Mouse (Mus musculus) G1E (cell line): ENCODE measurements at regions not wholly inside any gene's neighbourhood (a gene's known extent, or its start where the extent isn't known, plus 50 kb on each side); places are given as distances from the start of the nearest gene placed in this dataset.

Experiments used
- CTCF ChIP-seq: IDR thresholded peaks from 2 replicates; pipeline ENCODE4 v1.5.1; 2012; ENCODE audit warnings: low read depth, low read length, inconsistent platforms, mixed read lengths
- GATA2 ChIP-seq: IDR thresholded peaks from 2 replicates; pipeline ENCODE4 v1.6.1; 2012; ENCODE audit warnings: low read depth, low read length, inconsistent platforms, borderline replicate concordance

DNA sequence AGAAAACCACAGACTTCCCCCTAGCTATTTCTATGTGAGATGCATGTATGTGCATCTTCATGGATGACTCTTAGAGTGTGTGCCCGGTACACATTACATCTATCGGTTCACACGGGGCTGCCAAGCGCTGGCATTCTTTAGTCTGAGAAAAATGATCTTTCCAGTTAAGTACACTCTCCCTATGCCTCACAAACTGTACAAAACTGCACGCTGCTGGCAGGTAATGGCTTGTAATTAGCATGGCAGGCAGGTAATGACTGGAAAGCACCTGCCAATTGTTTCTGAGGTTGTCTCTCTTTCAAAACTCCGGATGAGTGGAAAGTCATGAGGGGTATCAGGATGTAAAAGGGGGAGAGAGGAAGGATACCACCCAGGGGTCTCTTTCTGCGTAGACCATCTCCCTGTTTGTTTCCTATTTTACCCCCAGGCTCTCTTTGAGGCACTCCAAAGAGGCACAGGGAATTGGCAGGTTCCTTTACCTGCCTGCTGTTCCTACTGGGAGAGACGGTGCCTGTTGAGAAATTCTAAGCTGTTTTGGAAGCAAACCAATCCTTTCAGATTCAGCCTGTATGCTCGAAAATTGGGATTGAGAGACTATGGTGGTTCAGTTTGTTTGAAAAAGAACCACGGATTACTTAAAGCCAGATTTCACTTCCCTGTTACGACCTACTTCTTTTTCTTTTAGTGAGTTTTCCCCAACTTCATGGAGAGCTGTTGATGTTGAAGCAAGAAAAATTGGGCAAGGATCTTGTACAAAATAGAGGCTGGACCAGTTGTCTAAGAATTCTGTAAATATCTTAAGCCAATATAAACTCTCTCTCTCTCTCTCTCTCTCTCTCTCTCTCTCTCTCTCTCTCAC, 113.4 kb upstream of the Zeb2 start:
- TF ChIP-seq CTCF (no peak), GATA2 (no peak)
